Comparison of ENCODE assay signal across 11 mouse cellular contexts in the genomic region with DNA sequence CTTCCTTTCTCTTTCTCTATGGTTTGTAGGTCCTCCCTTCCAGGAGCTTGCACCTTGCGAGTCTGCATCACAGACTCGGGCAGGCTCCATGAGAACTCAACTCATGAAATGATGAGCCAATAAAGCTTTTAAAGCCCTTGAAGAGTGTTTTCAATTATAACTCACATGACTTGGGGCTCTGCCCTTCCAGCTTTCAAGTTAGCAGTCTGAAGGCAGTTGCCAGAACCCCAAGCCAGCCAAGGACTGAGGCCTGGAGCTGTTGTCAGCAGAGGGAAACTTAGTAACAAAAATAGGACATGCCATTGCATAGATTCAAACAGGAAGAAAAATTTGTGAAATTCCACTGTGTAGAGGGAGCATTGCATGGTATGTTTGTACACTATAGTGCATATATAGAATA.
DNase-seq lines count a peak whose midpoint lies in the region; ATAC-seq and TF ChIP-seq lines count a peak whose summit lies in the region.
"Had no signal": no experiment of that assay in that cellular context is flagged by ENCODE, and none has a peak within 500 bp of the region (broad histone marks: within the 10 kb centered on the region; RNA-seq: fewer than 3 reads in every experiment).

No protein-coding gene starts in this region.

- H3K27me3 ChIP-seq in hindbrain, postnatal 0 days (ENCODE audit: insufficient read depth, low read length): no peaks in the 10 kb centered on the region
- no peaks in the 10 kb centered on the region for H3K27me3 ChIP-seq in hindbrain, embryonic 11.5 days (ENCODE audit: control insufficient read depth, insufficient read depth, low read length)
- H3K27me3 ChIP-seq in embryonic facial prominence, embryonic 11.5 days (ENCODE audit: control insufficient read depth, insufficient read depth, low read length): no peaks in the 10 kb centered on the region

- H3K27ac ChIP-seq in hindbrain, postnatal 0 days: no peak overlapping the region
- H3K27ac ChIP-seq in hindbrain, embryonic 11.5 days (ENCODE audit: low read depth, low read length): no peak overlapping the region
- H3K27ac ChIP-seq in embryonic facial prominence, embryonic 11.5 days (replicated peaks; ENCODE audit: low read depth, low read length): no peak overlapping the region

- no peaks in the 10 kb centered on the region for H3K9me3 ChIP-seq in hindbrain, postnatal 0 days (ENCODE audit: low read length)
- no peaks in the 10 kb centered on the region for H3K9me3 ChIP-seq in hindbrain, embryonic 11.5 days (ENCODE audit: control insufficient read depth, low read length)
- no peaks in the 10 kb centered on the region for H3K9me3 ChIP-seq in embryonic facial prominence, embryonic 11.5 days (replicated peaks; ENCODE audit: control insufficient read depth, low read length)

- H3K4me1 ChIP-seq in hindbrain, postnatal 0 days (ENCODE audit: insufficient read depth, low read length): no peaks in the 10 kb centered on the region
- no peaks in the 10 kb centered on the region for H3K4me1 ChIP-seq in hindbrain, embryonic 11.5 days (replicated peaks; ENCODE audit: control insufficient read depth, insufficient read depth, low read length)
- H3K4me1 ChIP-seq in embryonic facial prominence, embryonic 11.5 days (ENCODE audit: control insufficient read depth, insufficient read depth, low read length): no peaks in the 10 kb centered on the region; the same call in 1 of the 2 replicates

- no peaks in the 10 kb centered on the region for H3K36me3 ChIP-seq in hindbrain, postnatal 0 days (ENCODE audit: insufficient read depth, low read length)
- no peaks in the 10 kb centered on the region for H3K36me3 ChIP-seq in hindbrain, embryonic 11.5 days (ENCODE audit: control insufficient read depth, insufficient read depth, low read length)
- H3K36me3 ChIP-seq in embryonic facial prominence, embryonic 11.5 days (replicated peaks; ENCODE audit: control insufficient read depth, insufficient read depth, low read depth, low read length): no peaks in the 10 kb centered on the region

- intact Hi-C loops in gastrocnemius, postnatal 14 days (cut with DNase I; ENCODE audit: low total_unique reads): no loop called here

- WGBS in hindbrain, postnatal 0 days: 35% methylated on average over 2 of the region's 2 CpGs
- WGBS in hindbrain, embryonic 11.5 days: 63% methylated on average over 2 of the region's 2 CpGs
- WGBS in embryonic facial prominence, embryonic 11.5 days: 48% methylated on average over 2 of the region's 2 CpGs

- no peak overlapping the region for H3K9ac ChIP-seq in hindbrain, postnatal 0 days (replicated peaks; ENCODE audit: low read length)
- no peak overlapping the region for H3K9ac ChIP-seq in hindbrain, embryonic 11.5 days (ENCODE audit: low read depth, low read length)
- no peak overlapping the region for H3K9ac ChIP-seq in embryonic facial prominence, embryonic 11.5 days (replicated peaks; ENCODE audit: low read length)

- H3K4me2 ChIP-seq in hindbrain, postnatal 0 days (ENCODE audit: low read depth, low read length): no peak overlapping the region
- H3K4me2 ChIP-seq in hindbrain, embryonic 11.5 days (replicated peaks; ENCODE audit: low read depth, low read length): no peak overlapping the region
- no peak overlapping the region for H3K4me2 ChIP-seq in embryonic facial prominence, embryonic 11.5 days (ENCODE audit: low read depth, low read length)

- DNase-seq in hindbrain, postnatal 0 days (ENCODE audit: low spot score): peak; percentile 44
- DNase-seq in hindbrain, embryonic 11.5 days (ENCODE audit: low spot score): no peak
- DNase-seq in embryonic facial prominence, embryonic 11.5 days (ENCODE audit: low spot score): peak; percentile 42
- peak; percentile 83 for DNase-seq in gastrocnemius, postnatal 14 days
- peak; percentile 25 for DNase-seq in lung, postnatal 25 days (ENCODE audit: low spot score)
- DNase-seq in c-Kit-positive CD71-positive TER-119-positive erythroid progenitor cells, embryonic 14.5 days (ENCODE audit: low spot score): no peak
- DNase-seq in layer of hippocampus, adult 8-10 months (ENCODE audit: low spot score in 2 of 2): no peak
- DNase-seq: cerebellum, postnatal 14 days; kidney, postnatal 25 days; thymus, adult 2 months had no signal

- H3K4me3 ChIP-seq in hindbrain, postnatal 0 days (ENCODE audit: low read length): no peak overlapping the region
- no peak overlapping the region for H3K4me3 ChIP-seq in hindbrain, embryonic 11.5 days (ENCODE audit: low read depth, low read length)
- no peak overlapping the region for H3K4me3 ChIP-seq in embryonic facial prominence, embryonic 11.5 days (ENCODE audit: low read depth, low read length)

- TF ChIP-seq CTCF in hindbrain, postnatal 0 days (IDR thresholded peaks at IDR 0.05; ENCODE audit: low read depth): no peak

- ATAC-seq in hindbrain, postnatal 0 days: no peak
- no peak for ATAC-seq in hindbrain, embryonic 11.5 days (ENCODE audit: low FRiP score)
- no peak for ATAC-seq in embryonic facial prominence, embryonic 11.5 days (replicated peaks; ENCODE audit: insufficient number of reproducible peaks, low FRiP score, low TSS enrichment, low read depth)
- ATAC-seq in monocyte, adult 5-6 weeks (replicated peaks; ENCODE audit: insufficient number of reproducible peaks, low FRiP score, low TSS enrichment, poor library complexity, severe bottlenecking): no peak

Comparison
In these comparisons a context has a peak if more than half of its experiments do, and no peak if none do; other contexts are left out.
1. DNase-seq: peak in hindbrain, postnatal 0 days (single experiment), embryonic facial prominence, embryonic 11.5 days (single experiment), gastrocnemius, postnatal 14 days (single experiment) and lung, postnatal 25 days (single experiment); none in hindbrain, embryonic 11.5 days (single experiment), c-Kit-positive CD71-positive TER-119-positive erythroid progenitor cells, embryonic 14.5 days (single experiment) and layer of hippocampus, adult 8-10 months (0 of 2).